Mouse (Mus musculus) limb, embryonic 11.5 days (tissue): ENCODE measurements around the gene Fpgs. TPM values are rescaled to one million over a fixed set of nuclear protein-coding genes. Genes with fewer than 3 reads are reported as not detected.

ENCODE experiments used
- ATAC-seq: fragments of 200-750 bp; cut with Nextera tagmentation; 2 replicates; pipeline ENCODE4 v1.8.0; 2017; ENCODE audit warnings: low read depth; ENCODE audit not compliant: insufficient number of reproducible peaks, low FRiP score, low TSS enrichment
- DNase-seq: peaks from one replicate; pipeline ENCODE4 v3.0.0-alpha.2; 2015; ENCODE audit warnings: low spot score
- H3K27ac ChIP-seq: fragments of 300-500 bp; sonication (generic); replicated peaks from 2 replicates; pipeline ENCODE4 v1.5.1; 2014; ENCODE audit warnings: low read depth, mild to moderate bottlenecking, low read length
- H3K27me3 ChIP-seq: fragments of 300-500 bp; sonication (generic); 2 replicates; pipeline ENCODE4 v1.6.1; 2014; ENCODE audit warnings: mild to moderate bottlenecking, low read length, mixed read lengths; ENCODE audit not compliant: control insufficient read depth, insufficient read depth
- H3K36me3 ChIP-seq: fragments of 300-500 bp; sonication (generic); 2 replicates; pipeline ENCODE4 v1.6.1; 2014; ENCODE audit warnings: mild to moderate bottlenecking, low read length, moderate library complexity, mixed read lengths; ENCODE audit not compliant: control insufficient read depth, insufficient read depth
- H3K4me1 ChIP-seq: fragments of 300-500 bp; sonication (generic); 2 replicates; pipeline ENCODE4 v1.6.1; 2014; ENCODE audit warnings: low read length, mixed read lengths; ENCODE audit not compliant: control insufficient read depth, insufficient read depth
- H3K4me2 ChIP-seq: fragments of 300-500 bp; sonication (generic); 2 replicates; pipeline ENCODE4 v1.6.1; 2014; ENCODE audit warnings: low read depth, mild to moderate bottlenecking, moderate library complexity; ENCODE audit not compliant: severe bottlenecking
- H3K4me3 ChIP-seq: fragments of 300-500 bp; sonication (generic); 2 replicates; pipeline ENCODE4 v1.5.1; 2014; ENCODE audit warnings: low read depth, low read length
- H3K9ac ChIP-seq: fragments of 300-500 bp; sonication (generic); 2 replicates; pipeline ENCODE4 v1.6.1; 2014; ENCODE audit warnings: mild to moderate bottlenecking, low read length
- H3K9me3 ChIP-seq: fragments of 300-500 bp; sonication (generic); 2 replicates; pipeline ENCODE4 v1.6.1; 2016; ENCODE audit warnings: low read length; ENCODE audit not compliant: control insufficient read depth
- WGBS: fragments of 180-500 bp; shearing (Covaris S2); extraction: QIAGEN DNeasy Blood & Tissue Kit; methylation state at CpG from one replicate; pipeline ENCODE4 v1.1.7; 2014; 5-methylcytosine and 5-hydroxymethylcytosine counted together
- polyA plus RNA-seq: library from polyadenylated mRNA; unstranded; fragments of >200 nt; fragmentation: Nextera tagmentation; extraction: Ambion mirVana; gene quantifications from 2 replicates; pipeline ENCODE4 v1.2.1, GENCODE M21; 2014

The Fpgs gene
- polyA plus RNA-seq, 1 experiment from 2014 or later = 22.1 TPM

DNA sequence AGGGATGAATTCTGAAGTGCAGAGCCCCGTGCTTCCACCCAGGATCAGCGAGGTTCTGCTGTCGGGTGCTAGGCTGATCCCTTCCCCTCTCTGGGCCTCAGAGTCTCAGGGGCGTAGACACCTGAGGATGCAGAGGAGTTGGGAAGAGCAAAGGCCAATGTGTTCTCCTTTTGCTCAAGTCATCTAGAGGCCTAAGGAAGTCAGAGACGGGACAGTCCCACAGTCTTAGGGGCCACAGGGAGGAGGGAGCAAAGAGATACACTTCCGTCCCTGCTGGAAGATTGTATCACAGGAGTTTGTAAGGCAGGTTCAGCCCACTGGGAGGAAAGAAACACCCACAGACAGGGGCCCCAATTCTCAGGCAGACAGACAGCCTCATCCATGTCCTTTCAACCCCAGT, 18.1 kb upstream of the Fpgs start:
- Histone ChIP-seq H3K4me2 (no peak overlapping the region), H3K9me3 (no peaks in the 10 kb centered on the region; the same call in 1 of the 2 replicates), H3K4me1 (peaks cover 5% of the 10 kb centered on the region; the same call in 1 of the 2 replicates), H3K27me3 (no peaks in the 10 kb centered on the region), H3K4me3 (no peak overlapping the region), H3K9ac (no peak overlapping the region), H3K27ac (no peak overlapping the region), H3K36me3 (no peaks in the 10 kb centered on the region)
- ATAC-seq = no peak
- no peak for DNase-seq
- 56% methylated on average over 6 of the region's 6 CpGs for WGBS

DNA sequence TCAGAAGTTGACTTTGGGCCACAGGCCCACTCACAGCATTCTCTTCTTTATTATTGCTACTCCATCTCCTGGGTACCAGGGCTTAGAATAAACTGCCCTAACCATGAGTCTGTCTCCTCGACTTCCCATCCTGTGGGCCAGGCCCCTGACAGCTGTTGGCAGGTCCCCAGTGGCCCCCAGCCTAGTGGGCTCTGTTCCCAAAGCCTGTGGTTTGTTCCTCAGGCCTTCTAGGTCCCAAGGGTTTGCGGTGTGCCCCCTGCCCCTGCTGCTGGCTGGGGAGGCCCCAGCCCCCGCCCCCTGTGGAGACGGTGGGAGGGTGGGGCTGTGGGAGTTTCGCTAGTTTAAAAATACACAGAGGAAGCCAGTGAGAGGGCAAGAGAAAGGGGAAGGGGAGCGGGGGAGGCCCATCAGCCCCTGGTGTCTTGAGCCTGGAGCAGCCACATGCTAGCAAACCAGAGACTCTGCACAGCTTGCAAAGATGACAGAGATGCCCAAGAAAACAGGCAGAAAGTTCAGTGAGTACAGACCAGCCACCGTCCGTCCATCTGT, 16.8 kb upstream of the Fpgs start, which contains the start of gene Sh2d3c:
Gene Sh2d3c (plus strand): TSS at position 375 of the 549 bp plus-strand sequence.
- no peak for DNase-seq
- Histone ChIP-seq H3K4me2 (no peak within 1 kb of the TSS), H3K9me3 (no peaks in the 10 kb centered on the region; the same call in 1 of the 2 replicates), H3K27ac (no peak within 1 kb of the TSS), H3K4me1 (peaks cover 5% of the 10 kb centered on the region; the same call in 1 of the 2 replicates), H3K36me3 (no peaks in the 10 kb centered on the region), H3K27me3 (no peaks in the 10 kb centered on the region), H3K9ac (0 out of 2 replicates have a peak within 1 kb of the TSS, but pooled peaks have one; percentile 18), H3K4me3 (no peak within 1 kb of the TSS)
- no peak for ATAC-seq
- 54% methylated on average over 8 of the region's 8 CpGs for WGBS

DNA sequence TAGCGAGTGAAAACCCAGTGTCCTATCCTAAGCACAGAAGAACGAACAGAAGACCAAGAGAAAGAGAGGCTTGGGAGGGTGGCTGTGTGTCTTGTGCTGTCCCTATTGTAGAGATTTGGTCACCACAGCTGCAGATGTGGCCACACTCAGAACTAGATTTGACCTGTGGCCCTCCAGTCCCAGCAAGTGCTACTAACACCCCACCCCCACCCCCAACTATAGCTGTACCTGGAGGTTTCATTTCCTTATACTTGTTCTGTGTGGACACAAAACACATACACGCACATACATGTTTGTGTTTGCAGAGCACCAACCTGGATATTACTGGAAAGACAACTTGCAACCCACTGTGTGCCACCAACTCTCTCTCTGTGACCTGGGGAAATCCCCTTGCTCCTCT, 16.1 kb upstream of the Fpgs start:
- WGBS = 93% methylated on average over 3 of the region's 3 CpGs
- no peak overlapping the region for H3K9ac ChIP-seq
- H3K36me3 ChIP-seq = no peaks in the 10 kb centered on the region
- DNase-seq (no peak), ATAC-seq (no peak)
- no peak overlapping the region for H3K4me3 ChIP-seq
- no peak overlapping the region for H3K4me2 ChIP-seq
- H3K27ac ChIP-seq = no peak overlapping the region
- H3K27me3 ChIP-seq = no peaks in the 10 kb centered on the region
- H3K9me3 ChIP-seq = no peaks in the 10 kb centered on the region; the same call in 1 of the 2 replicates
- H3K4me1 ChIP-seq = peaks cover 5% of the 10 kb centered on the region; the same call in 1 of the 2 replicates

DNA sequence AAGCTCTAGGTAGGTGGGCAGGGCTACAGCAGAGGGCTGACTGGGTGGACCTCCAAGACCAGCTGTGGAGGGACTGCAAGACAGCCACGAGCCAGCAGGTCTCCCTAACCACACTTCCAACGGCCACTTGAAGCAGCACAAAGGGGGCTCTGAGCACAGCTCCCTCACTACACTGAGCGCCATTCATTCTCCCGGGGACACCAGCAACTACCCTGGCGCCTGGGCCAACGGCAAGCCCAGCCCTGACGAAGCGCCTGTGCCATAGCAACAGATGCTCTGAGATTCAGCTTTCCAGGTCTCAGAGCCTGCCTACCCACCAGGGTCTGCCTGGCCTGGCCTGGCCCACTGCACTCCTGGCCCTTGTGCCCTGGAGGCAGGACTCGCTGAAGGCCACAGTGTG, 14.8 kb upstream of the Fpgs start:
- 59% methylated on average over 9 of the region's 9 CpGs for WGBS
- Histone ChIP-seq H3K9me3 (no peaks in the 10 kb centered on the region; the same call in 1 of the 2 replicates), H3K27me3 (no peaks in the 10 kb centered on the region), H3K9ac (no peak overlapping the region), H3K4me1 (peaks cover 10% of the 10 kb centered on the region; the same call in 1 of the 2 replicates), H3K36me3 (no peaks in the 10 kb centered on the region), H3K27ac (0 out of 2 replicates have a peak overlapping the region, but pooled peaks have one; percentile 22), H3K4me3 (no peak overlapping the region), H3K4me2 (no peak overlapping the region)
- no peak for DNase-seq
- no peak for ATAC-seq

DNA sequence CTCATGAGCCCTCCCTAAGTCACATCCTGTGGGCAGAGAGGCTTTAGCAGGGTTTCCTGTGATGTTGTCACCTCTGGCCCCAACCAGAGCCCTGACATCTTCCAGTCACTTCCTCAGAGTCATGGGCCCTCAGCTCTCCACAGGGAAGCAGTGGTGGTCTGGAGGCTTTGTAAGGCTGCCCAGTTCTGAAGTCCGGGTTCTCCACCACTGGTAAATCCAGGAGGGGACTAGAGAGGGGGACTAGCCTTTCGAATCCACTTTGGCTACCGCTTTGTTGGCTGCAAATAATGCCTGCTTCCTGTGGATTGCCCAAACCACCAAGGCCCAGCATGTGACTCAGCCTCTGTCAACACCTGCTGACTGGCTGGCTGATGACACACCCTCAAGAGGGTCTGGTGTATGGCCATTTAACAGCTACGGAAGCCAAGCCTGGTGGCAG, 11.1 kb upstream of the Fpgs start:
- DNase-seq = no peak
- Histone ChIP-seq H3K4me3 (no peak overlapping the region), H3K27me3 (no peaks in the 10 kb centered on the region), H3K27ac (no peak overlapping the region), H3K9me3 (no peaks in the 10 kb centered on the region; the same call in 1 of the 2 replicates), H3K9ac (no peak overlapping the region), H3K4me2 (no peak overlapping the region), H3K36me3 (peaks cover 2% of the 10 kb centered on the region; the same call in 1 of the 2 replicates), H3K4me1 (peaks cover 13% of the 10 kb centered on the region; the same call in 1 of the 2 replicates)
- no peak for ATAC-seq
- WGBS = 56% methylated on average over 4 of the region's 4 CpGs

DNA sequence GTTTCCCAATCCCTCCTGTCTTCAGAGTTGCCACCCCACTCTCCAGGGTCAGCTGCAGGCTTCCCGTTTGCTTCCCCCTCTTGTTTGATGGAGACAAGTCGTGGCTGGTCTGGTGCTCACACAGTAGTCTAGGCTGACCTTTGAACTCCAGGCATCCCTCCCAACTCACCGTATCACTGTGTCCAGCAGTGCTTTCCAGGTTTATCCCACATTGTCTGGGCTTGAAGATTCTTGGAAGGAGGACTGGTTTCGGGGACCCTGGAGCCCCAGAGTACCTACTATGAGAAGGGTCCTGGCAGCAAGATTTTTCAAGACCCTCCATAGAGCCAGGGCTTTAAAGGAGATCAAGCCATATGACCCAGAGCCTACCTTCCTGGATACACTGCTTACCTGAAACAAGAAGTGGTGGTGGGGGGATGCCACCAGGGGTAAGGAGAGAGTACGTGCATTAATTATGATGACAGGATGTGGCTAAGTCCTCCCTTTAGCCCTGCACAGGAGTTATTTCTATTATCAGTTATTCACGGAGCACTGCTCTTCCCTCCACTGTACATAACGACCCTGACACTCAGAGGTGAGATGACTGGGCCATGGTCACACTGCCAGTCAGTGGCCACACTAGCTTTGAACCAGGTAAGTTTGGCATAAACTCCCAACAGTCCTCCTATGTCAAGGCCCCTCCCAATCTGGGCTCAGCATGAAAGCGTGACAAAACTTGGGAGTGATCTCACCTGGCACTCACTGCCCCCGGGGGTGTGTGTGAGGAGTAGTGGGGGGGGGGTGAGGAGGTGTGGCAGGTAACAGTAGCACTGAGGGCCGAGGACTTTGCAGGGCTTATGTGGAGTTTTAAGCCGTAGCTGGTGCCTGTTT, 10.4 kb upstream of the Fpgs start:
- Histone ChIP-seq H3K4me3 (no peak overlapping the region), H3K27ac (no peak overlapping the region), H3K9ac (no peak overlapping the region), H3K27me3 (no peaks in the 10 kb centered on the region), H3K9me3 (no peaks in the 10 kb centered on the region; the same call in 1 of the 2 replicates), H3K4me2 (no peak overlapping the region), H3K4me1 (peaks cover 13% of the 10 kb centered on the region; the same call in 1 of the 2 replicates), H3K36me3 (peaks cover 8% of the 10 kb centered on the region; the same call in 1 of the 2 replicates)
- WGBS = 52% methylated on average over 11 of the region's 11 CpGs
- ATAC-seq = no peak
- no peak for DNase-seq

DNA sequence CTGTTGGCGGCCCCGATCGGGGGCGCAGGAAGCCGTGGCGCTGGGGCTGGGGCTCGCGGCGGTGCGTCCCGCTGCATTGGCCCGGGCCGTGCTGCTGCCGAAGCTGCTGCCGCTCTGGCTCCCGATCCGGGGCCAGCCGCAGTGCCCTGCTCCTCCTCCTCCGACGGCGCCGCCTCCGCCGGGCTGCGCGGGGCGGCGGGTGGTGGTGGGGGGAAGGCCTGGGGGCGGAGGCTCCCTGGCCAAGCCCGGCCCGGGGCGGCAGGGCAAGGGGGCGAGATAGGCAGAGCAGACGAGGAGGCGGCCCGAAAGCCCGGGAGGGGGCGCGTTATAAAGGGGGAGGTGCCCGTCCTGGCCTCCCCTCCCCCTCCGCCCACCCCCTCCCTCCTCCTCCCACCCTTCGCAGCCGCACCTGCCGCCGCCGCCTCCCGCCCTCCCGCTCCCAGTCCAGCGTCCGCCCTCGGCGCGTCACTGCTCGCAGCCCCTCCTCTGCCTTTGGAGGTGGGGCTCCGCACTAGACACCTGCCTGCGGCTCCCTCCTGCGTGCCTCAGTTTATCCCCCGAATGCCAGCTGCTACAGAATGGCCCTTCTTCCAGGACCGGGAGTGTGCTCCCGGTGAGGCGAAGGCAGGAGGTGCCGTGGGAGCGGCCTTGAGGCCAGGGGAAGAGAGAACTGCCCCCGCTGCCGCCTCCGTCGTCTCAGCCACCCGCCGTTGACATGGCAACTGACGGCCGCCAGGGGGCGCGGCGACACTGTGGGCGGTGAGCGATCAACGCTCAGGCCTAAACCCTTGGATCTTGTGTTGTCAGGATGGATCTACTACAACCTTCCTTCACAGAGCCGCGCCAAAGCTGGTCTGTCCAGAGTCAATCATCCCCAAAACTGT, 9.2 kb upstream of the Fpgs start, which contains the start of gene Cdk9:
Gene Cdk9 (minus strand): TSS at position 143 of the 884 bp plus-strand sequence.
- no peaks in the 10 kb centered on the region for H3K27me3 ChIP-seq
- under 1% methylated on average over 48 of the region's 79 CpGs for WGBS
- H3K9me3 ChIP-seq = no peaks in the 10 kb centered on the region; the same call in 1 of the 2 replicates
- ATAC-seq (peak; percentile 78), DNase-seq (peak; percentile 92)
- peaks cover 15% of the 10 kb centered on the region; the same call in 1 of the 2 replicates for H3K36me3 ChIP-seq
- H3K4me2 ChIP-seq = peak within 1 kb of the TSS; percentile 77
- H3K27ac ChIP-seq = peak within 1 kb of the TSS; percentile 92
- H3K4me3 ChIP-seq = peak within 1 kb of the TSS; percentile 85
- peaks cover 13% of the 10 kb centered on the region; the same call in 1 of the 2 replicates for H3K4me1 ChIP-seq
- peak within 1 kb of the TSS; percentile 78 for H3K9ac ChIP-seq
